Mouse (Mus musculus): ENCODE results near the gene Ushbp1.

DNA sequence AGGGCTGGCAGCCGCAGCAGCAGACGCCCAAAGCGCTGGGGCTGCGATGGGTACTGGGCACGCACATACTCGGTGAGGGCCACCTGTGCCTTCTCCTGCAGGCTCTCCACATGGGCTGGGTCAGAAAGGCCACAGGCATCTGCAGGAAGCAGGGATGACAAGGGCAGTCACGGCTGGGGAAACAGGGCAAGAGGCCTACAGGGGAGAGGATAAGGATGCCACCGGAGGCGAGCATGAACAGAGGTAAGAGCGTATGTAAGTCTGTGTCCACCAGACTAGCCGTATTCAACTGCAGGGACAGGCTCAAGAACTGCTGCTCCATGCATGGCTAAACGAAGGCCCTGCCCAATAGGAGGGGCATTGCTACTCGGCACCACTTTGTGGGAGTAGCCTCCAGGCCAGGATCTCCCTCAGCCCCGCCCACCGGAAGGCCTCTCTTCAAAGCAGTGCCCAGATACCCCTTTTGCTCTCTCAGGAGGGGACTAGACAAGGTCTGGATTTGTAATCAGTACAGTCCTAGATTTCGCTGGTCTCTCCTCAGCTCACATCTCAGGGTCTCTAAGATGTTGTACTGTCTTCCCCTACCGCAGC, 20.9 kb downstream of the Ushbp1 start:
- TF ChIP-seq POLR2A (IDR thresholded peaks at IDR 0.05; ENCODE audit: low read depth, low read length) (no peak; the same call in 1 of the 2 replicates), MEF2A (IDR thresholded peaks at IDR 0.05; ENCODE audit: borderline replicate concordance, low read depth, low read length) (no peak), CTCF (conservative IDR thresholded peaks at IDR 0.05 in 1 of 2, IDR thresholded peaks at IDR 0.05 in 1 of 2; ENCODE audit: low read depth in 2 of 2, low read length in 2 of 2) (no peak), USF2 (conservative IDR thresholded peaks at IDR 0.05; ENCODE audit: low read depth, low read length) (no peak), MAZ (IDR thresholded peaks at IDR 0.05; ENCODE audit: low read depth, low read length) (no peak), MAFK (IDR thresholded peaks at IDR 0.05; ENCODE audit: insufficient replicate concordance, low read length) (no peak), UBTF (IDR thresholded peaks at IDR 0.05; ENCODE audit: low read depth, low read length) (no peak), ZNF384 (IDR thresholded peaks at IDR 0.05; ENCODE audit: low read depth, low read length) (no peak), ETS1 (conservative IDR thresholded peaks at IDR 0.05; ENCODE audit: low read depth, low read length) (no peak), EP300 (IDR thresholded peaks at IDR 0.05; ENCODE audit: low read length) (no peak), TBP (conservative IDR thresholded peaks at IDR 0.05; ENCODE audit: low read depth, low read length) (no peak), USF1 (IDR thresholded peaks at IDR 0.05; ENCODE audit: low read depth, low read length) (no peak), HCFC1 (IDR thresholded peaks at IDR 0.05; ENCODE audit: low read depth, low read length) (no peak), ZC3H11A (IDR thresholded peaks at IDR 0.05; ENCODE audit: low read depth, low read length) (no peak)

Data from CH12.LX (cell line).